Mouse (Mus musculus) right cerebral cortex, postnatal 36 days (tissue): ENCODE measurements around the gene Tnpo1.

Experiments used
- DNase-seq, 2 experiments: peaks; one replicate each; pipeline ENCODE4 v3.0.0; 2022; ENCODE audit warnings: low spot score in 2 of 2, mixed read lengths in 1 of 2

The Tnpo1 gene

DNA sequence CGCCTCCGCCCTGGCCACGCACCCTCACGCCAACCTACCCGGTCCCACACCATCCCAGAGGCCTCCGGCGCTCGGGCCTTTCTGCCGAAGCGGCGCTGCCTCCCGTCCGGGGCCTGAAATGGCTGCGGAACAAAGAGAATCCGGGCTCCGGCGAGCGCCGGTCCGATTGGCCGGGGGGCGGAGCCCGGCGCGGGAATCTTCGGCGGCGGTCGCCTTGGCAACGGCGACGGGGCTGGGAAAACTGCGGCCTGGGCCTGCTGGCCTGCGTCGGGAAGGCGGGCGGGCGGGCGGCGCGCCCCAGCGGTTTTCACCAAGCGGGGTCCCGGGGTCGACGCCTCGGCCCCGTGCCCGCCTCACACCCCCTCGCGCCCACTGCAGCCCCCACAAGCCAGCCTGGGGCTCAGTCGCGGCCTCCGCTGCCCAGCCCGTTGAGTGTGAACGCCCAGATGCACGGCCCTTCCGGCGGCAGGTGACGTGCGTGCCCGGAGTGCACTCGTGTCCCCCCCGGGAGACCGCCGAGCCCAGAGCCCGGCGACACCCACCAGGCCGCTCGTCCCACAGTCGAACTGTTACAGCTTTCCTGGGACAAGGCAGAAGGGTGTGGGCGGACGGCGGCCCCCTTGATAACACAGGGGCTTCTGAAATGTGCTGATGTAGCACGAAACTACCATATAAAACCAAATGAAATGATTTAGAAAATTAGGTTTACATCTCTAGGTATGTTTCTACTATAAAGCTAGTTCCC, at the start of gene Tnpo1:
Gene Tnpo1, minus strand, starts transcription at position 172 of the 745 bp plus-strand sequence.
- DNase-seq: peak; percentile 80 to 85

- no peak for DNase-seq
These were observed 45.9 kb upstream of the Tnpo1 start for GRCm38 (mm10) chr13:98972090-98972489.

- no peak for DNase-seq
These were observed 45.5 kb upstream of the Tnpo1 start for GRCm38 (mm10) chr13:98971641-98972040.

- DNase-seq: no peak
These were observed 42.3 kb upstream of the Tnpo1 start for GRCm38 (mm10) chr13:98968517-98968916.

- DNase-seq: no peak
These were observed 41.8 kb upstream of the Tnpo1 start for GRCm38 (mm10) chr13:98967942-98968341.

GRCm38 (mm10) chr13:98966583-98966982, 40.4 kb upstream of the Tnpo1 start:
- DNase-seq: no peak

GRCm38 (mm10) chr13:98963612-98964011, 37.4 kb upstream of the Tnpo1 start:
- no peak for DNase-seq

- no peak for DNase-seq
These were observed 32.0 kb upstream of the Tnpo1 start for GRCm38 (mm10) chr13:98958177-98958576.

- DNase-seq: no peak
These were observed 30.0 kb upstream of the Tnpo1 start for GRCm38 (mm10) chr13:98956209-98956608.

DNA sequence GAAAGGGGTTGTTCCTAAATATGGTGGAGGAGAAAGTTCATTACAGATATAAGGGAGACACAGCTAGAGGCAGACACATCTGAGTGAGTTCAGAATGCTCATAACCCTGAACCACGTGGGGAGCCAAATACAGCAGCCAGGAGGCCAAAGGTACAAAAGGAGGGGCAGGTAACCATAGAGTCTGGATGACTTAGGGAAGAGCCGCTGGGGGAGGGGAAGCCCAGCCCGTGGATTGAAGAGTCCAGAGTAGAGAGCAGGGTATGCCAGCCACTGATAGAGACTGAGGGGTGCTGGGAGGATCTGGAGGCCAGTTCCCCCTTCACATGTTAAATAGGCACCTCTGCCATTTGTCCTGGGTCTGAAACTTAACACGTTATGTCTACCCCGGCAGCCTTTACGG, 29.5 kb upstream of the Tnpo1 start:
- no peak for DNase-seq

GRCm38 (mm10) chr13:98955226-98955625, 29.0 kb upstream of the Tnpo1 start:
- DNase-seq: no peak

- DNase-seq: peak in 1 of 2 experiments; percentile 16
These were observed 27.6 kb upstream of the Tnpo1 start for GRCm38 (mm10) chr13:98953830-98954229.

DNA sequence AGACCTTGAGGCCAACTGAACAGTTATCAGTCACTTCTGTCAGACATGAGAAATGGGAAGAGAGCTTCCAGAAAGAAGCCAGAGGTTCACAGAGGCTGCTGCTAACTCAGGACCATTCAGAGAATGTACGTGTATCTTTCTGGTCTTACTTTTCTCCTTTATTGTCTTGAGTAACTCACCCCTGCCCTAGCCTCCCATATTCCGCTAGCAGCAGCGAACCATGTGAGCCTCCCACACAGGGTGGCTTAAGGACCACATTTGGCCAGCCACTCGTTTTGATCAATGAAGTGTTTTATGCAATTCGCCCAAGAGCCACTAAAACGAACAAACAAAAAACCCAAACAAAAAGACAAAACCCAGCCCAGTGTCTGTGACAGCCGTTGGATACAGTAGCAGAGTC, 25.8 kb upstream of the Tnpo1 start:
- DNase-seq: no peak

DNA sequence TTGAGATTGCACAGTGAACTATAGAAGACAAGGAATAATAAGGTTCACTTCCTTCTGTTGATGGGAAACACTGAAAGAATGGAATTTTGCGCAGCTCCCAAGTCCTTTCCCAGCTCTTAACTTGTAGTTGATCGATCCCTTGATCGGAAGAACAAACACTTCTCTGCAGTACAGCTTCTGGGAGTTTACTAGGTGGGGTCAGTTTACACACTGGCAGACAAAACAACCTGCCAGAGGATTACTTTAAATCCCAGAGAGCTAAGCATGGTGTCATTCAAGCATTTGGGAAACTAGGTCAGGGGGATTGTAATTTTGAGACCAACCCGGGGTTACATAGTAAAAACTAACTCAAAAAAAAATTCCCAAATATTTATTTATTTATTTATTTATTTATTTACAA, 22.0 kb upstream of the Tnpo1 start:
- DNase-seq: no peak

DNA sequence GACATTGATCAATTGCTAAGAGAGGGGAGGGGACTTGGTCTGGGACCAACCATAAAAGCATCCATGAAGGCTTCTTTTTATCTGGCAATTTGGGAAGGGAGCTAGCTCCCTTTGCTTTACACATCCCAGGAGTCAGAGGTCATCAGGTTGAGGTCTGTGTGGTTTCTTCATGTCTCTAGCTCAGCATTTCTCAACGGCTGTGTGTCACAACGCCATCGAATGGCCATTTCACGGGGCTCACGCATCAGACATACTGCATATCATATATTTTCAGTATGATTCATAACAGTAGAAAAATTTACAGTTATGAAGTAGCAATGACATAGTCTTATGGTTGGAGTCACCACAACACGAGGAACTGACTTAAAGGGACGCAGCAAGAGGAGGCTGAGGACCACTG, 20.2 kb upstream of the Tnpo1 start:
- no peak for DNase-seq

DNA sequence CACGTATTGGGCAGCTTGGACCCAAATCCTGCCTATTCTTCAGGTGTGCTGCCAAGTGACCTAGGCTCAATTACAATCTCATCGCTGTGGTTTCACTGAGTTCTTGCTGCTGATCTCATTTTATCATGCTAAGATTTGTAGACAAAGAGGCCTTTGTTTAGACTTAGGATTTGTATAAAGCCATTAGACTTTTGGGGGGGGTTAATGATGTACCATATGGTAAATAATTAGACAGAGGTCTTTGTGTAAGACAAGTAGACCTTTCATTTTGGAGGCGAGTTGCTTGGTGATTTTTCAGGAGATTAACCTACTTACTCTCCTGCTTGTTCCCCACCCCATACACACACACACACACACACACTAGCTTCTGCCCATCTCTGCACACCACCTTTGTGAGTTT, 19.7 kb upstream of the Tnpo1 start:
- DNase-seq: no peak

GRCm38 (mm10) chr13:98945381-98945780, 19.2 kb upstream of the Tnpo1 start:
- DNase-seq: no peak

DNA sequence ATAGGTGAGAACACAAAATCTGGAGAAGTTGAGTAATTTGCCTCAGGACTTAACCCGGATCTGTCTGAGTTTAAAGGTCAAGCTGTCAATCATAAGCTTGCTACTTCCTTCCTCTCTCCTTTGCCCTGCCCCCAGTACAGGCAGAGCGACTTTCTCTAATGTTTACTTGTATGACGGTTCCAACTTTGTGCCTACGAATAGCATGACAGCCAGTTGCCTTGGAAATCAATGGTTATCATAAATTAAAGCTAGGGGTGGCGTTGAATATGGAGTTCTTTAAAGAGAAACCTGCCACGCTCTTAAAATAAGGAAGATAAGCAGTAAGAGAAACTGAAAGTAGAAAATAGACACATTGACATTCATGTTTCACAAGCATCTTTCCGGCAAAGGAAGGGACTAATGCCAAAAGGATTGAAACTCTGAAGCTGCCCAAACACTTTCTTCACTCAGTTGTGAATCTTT, 18.5 kb upstream of the Tnpo1 start:
- no peak for DNase-seq

- no peak for DNase-seq
These were observed 16.2 kb upstream of the Tnpo1 start for GRCm38 (mm10) chr13:98942360-98942759.

GRCm38 (mm10) chr13:98941829-98942343, 15.7 kb upstream of the Tnpo1 start:
- DNase-seq: no peak

DNA sequence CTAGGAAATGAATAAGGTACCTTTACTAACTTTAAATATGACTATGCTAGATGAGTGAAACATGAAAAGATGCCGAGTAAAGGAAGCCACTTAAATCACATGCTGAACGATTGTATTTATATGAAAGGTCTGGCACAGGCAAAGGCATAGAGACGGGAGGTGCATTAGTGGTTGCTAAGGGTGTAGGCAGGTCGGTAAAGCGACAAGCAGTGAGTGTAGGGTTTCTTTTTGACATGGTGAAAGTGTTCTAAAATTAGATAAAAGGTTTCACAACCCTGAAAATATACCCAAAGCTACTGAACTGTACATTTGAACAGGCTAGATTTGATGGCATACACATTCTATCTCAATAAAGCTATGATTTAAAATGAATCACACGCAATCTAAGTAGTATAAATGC, 10.9 kb upstream of the Tnpo1 start:
- DNase-seq: no peak

DNA sequence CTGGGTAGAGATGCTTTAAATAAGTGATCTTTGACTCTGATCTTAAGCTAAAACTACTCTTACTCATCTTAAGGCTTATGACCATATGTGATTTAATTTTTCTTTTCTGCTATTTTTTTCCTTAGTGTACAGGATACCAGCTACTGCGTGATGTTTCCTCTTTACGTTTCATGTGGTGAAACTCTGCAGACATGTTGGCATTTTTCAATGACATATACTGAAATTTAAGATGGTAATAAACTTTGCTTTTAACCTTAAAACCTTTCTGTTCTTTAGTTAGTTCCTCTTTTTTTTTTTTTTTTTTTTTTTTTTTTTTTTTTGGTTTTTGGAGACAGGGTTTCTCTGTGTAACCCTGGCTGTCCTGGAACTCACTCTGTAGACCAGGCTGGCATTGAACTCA, 2.7 kb upstream of the Tnpo1 start:
- DNase-seq: no peak

- no peak for DNase-seq
These were observed 716 bp upstream of the Tnpo1 start for GRCm38 (mm10) chr13:98926958-98927242.
